Mouse (Mus musculus) bone marrow macrophage, adult 2 months (primary cell): ENCODE results near the gene Aanat.

Experiments used
- CTCF ChIP-seq: IDR thresholded peaks from 2 replicates; pipeline ENCODE4 v1.5.1; 2012; ENCODE audit warnings: low read depth, mild to moderate bottlenecking, low read length, moderate library complexity
- POLR2A ChIP-seq: IDR thresholded peaks from 2 replicates; pipeline ENCODE4 v1.6.1; 2012; ENCODE audit warnings: mild to moderate bottlenecking, low read depth, low read length, borderline replicate concordance

DNA sequence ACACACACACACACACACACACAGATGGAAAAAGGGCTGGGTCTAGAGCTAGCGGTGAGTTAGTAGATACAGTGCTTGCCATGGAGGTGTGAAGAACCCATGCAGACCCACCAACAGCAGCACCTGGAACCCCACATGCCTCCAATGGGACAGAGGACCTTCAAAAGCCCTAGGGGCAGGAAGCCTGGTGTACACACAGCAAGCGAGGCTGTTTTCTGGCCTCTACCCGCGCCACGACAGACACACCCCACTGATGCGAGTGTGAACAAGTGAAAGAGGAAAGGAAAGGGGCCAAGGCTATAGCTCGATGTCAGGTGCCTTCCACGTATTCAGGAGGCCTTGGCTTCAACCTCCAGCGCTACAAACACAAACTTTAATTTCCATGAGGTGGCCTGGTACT, 25.7 kb downstream of the Aanat start:
- TF ChIP-seq CTCF: no peak
- no peak for TF ChIP-seq POLR2A
